Mouse (Mus musculus) gastrocnemius, postnatal 14 days (tissue): ENCODE measurements at regions not wholly inside any gene's neighbourhood (a gene's known extent, or its start where the extent isn't known, plus 50 kb on each side); places are given as distances from the start of the nearest gene placed in this dataset.

ENCODE experiments used
- DNase-seq: peaks from one replicate; pipeline ENCODE4 v3.0.0; 2021; ENCODE audit warnings: mixed read lengths
- intact Hi-C: fragments of 180-260 bp; cut with DNase I; formaldehyde crosslinking; loops from one replicate; pipeline ENCODE4 v1.15.1; 2025; ENCODE audit warnings: low total_unique reads

DNA sequence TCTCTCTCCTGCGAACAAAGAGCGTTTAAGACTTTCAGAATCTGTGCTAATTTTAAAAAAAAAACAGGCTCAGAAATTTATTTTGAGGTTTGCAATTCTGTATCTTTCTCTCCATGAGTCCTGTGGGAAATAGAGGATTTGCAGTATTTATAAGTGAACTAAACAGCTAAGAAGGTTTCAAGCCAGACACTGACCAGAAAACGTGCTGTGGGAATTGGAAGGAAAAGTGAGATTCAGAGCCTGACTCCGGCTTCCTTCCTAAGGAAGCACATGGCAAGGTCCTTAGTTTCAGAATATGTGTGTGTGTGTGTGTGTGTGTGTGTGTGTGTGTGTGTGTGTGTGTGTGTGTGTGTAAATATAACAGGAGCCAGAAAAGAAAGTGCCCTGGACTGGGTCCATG, 629.2 kb downstream of the Triml1 start:
- intact Hi-C loops = no loop called here
- peak; percentile 3 for DNase-seq
